Mouse (Mus musculus) heart, postnatal 4 days (tissue): ENCODE data around the gene Zfp362. TPM values are rescaled to one million over a fixed set of nuclear protein-coding genes. Genes with fewer than 3 reads are reported as not detected.
A peak's percentile ranks its signal among the peaks of the same experiment; 100 is the strongest.

Experiments used
- DNase-seq: peaks from one replicate; pipeline ENCODE4 v3.0.0; 2021
- total RNA-seq, 2 experiments: library from RNA; stranded (reverse); gene quantifications; 2 replicates each; pipeline ENCODE4 v1.2.3; 2021

Gene Zfp362
- total RNA-seq, 2 experiments from 2014 or later: 33.9 to 34.4 TPM

- DNase-seq: no peak
Observed at GRCm38 (mm10) chr4:128759214-128759613, 46.6 kb downstream of the Zfp362 start.

GRCm38 (mm10) chr4:128755900-128756299 is 49.9 kb downstream of the Zfp362 start:
- peak; percentile 33 for DNase-seq

- DNase-seq: no peak
Observed at GRCm38 (mm10) chr4:128755064-128755463, 50.8 kb downstream of the Zfp362 start, which contains the start of gene A3galt2. Gene A3galt2 (plus strand): TSS chr4:128755364.

- DNase-seq: no peak
Observed at GRCm38 (mm10) chr4:128753571-128753970, 52.3 kb downstream of the Zfp362 start.

- DNase-seq: no peak
Observed at GRCm38 (mm10) chr4:128752031-128752757, 53.7 kb downstream of the Zfp362 start.

GRCm38 (mm10) chr4:128751006-128751405 is 54.8 kb downstream of the Zfp362 start:
- DNase-seq: peak; percentile 47

- no peak for DNase-seq
Observed at GRCm38 (mm10) chr4:128748309-128748708, 57.5 kb downstream of the Zfp362 start.

GRCm38 (mm10) chr4:128747614-128748270 is 58.1 kb downstream of the Zfp362 start:
- DNase-seq: peak; percentile 51

GRCm38 (mm10) chr4:128745160-128745559 is 60.7 kb downstream of the Zfp362 start:
- no peak for DNase-seq

- no peak for DNase-seq
Observed at GRCm38 (mm10) chr4:128743031-128743626, 62.7 kb downstream of the Zfp362 start.

- DNase-seq: no peak
Observed at GRCm38 (mm10) chr4:128742379-128742970, 63.4 kb downstream of the Zfp362 start.

GRCm38 (mm10) chr4:128741906-128742305 is 63.9 kb downstream of the Zfp362 start:
- no peak for DNase-seq

- no peak for DNase-seq
Observed at GRCm38 (mm10) chr4:128740878-128741277, 65.0 kb downstream of the Zfp362 start.

- no peak for DNase-seq
Observed at GRCm38 (mm10) chr4:128737825-128738610, 67.8 kb downstream of the Zfp362 start.

- no peak for DNase-seq
Observed at GRCm38 (mm10) chr4:128737137-128737589, 68.7 kb downstream of the Zfp362 start.

GRCm38 (mm10) chr4:128734721-128735671 is 70.8 kb downstream of the Zfp362 start:
- DNase-seq: peak; percentile 52

GRCm38 (mm10) chr4:128734217-128734616 is 71.6 kb downstream of the Zfp362 start:
- DNase-seq: peak; percentile 81

GRCm38 (mm10) chr4:128733496-128733895 is 72.3 kb downstream of the Zfp362 start:
- no peak for DNase-seq

GRCm38 (mm10) chr4:128732794-128733193 is 73.1 kb downstream of the Zfp362 start:
- DNase-seq: no peak

GRCm38 (mm10) chr4:128730271-128730670 is 75.6 kb downstream of the Zfp362 start:
- DNase-seq: no peak

- DNase-seq: peak; percentile 62
Observed at GRCm38 (mm10) chr4:128729709-128730037, 76.2 kb downstream of the Zfp362 start.
